Mouse (Mus musculus) small intestine, adult 2 months (tissue): ENCODE measurements around the gene H2-Aa.
A peak's percentile ranks its signal among the peaks of the same experiment; 100 is the strongest.

Experiments
- CTCF ChIP-seq: fragments of 200-500 bp; IDR thresholded peaks from 2 replicates; pipeline ENCODE4 v1.5.1; 2012; ENCODE audit warnings: low read depth, mild to moderate bottlenecking, control low read depth, inconsistent platforms, low read length, moderate library complexity, mixed read lengths; ENCODE audit not compliant: insufficient replicate concordance, insufficient read length; ENCODE audit errors: extremely low read depth
- POLR2A ChIP-seq: fragments of 200-500 bp; IDR thresholded peaks from 2 replicates; pipeline ENCODE4 v1.6.1; 2012; ENCODE audit warnings: low read depth, mild to moderate bottlenecking, control low read depth, inconsistent platforms, low read length, moderate library complexity

GRCm38 (mm10) chr17:34257594-34258375 is 29.8 kb downstream of the H2-Aa start, which contains the start of gene H2-Ab1:
- TF ChIP-seq CTCF (no peak), POLR2A (peak; percentile 29; the same call in 1 of the 2 replicates)
